Mouse (Mus musculus): Measurements from ENCODE around the gene Foxi1.

DNA sequence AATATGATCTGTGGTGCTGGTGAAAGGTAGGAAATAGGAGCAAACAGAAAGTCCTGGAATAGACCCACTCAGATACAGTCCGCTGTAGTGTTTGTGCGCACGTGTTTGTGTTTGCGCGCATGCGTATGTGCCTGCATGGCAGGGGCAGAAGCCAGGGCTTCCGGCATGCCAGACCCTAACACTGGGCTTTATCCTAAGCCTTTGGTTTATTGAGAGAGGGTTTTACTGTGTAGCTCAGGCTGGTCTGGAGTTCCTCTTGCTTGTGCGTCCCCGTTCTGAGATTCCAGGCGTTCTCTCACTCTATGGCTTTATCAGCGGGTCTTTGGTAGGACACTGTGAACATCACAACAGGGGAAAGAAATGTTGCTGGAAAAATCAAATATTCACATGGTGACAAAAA, 42.6 kb downstream of the Foxi1 start:
- TF ChIP-seq CTCF (IDR thresholded peaks at IDR 0.05) (no peak), EP300 (IDR thresholded peaks at IDR 0.05) (no peak)
